Mouse (Mus musculus): ENCODE measurements around the gene Ctrb1.

- no peak for TF ChIP-seq CTCF (IDR thresholded peaks at IDR 0.05)
- no peak for TF ChIP-seq EP300 (IDR thresholded peaks at IDR 0.05)
Observed at GRCm38 (mm10) chr8:111666751-111667150, 24.1 kb downstream of the Ctrb1 start.

All from lung, postnatal 0 days (tissue).